Mouse (Mus musculus): Measurements from ENCODE around the gene Car9.

Gene Car9

DNA sequence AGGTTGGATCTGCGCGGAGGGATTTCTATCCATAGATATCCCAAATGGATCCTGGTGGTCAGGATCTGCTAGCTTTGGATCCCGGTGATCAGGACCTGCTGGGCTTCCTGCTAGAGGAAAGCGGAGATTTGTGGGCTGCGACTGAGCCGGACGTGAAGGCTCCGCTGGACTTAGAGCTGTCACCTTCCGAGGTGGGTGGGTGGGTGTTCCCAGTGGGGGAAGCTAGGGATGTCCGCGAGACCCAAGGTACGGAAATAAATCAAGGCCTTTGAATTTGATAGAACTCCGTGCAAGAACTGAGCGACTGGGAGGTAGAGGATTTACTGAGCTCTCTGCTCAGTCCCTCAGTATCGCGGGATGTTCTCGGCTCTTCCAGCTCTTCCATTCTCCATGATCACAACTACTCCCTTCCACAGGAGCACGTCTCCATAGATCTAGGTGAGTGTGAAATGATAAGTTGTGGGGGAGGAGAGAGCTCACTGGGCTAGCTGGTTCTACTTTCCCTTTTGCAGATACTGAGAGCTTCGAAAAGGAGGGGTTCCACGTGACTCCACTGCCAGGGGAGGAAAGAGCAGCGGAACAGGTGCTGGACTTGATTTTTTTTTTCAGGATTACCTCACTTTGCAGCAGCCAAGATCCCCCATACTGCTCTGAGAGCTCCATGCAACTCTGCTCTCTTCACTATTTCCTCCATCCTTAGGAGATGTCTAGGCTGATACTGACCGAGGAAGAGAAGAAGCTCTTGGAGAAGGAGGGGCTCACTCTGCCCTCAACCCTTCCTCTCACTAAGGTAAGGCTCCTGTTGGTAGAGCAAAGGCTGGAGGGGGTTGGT, 56.2 kb downstream of the Car9 start:
- DNase-seq (ENCODE audit: low read depth, low spot score): peak; percentile 23
